Mouse (Mus musculus): ENCODE results near the gene Gm10097. TPM values are rescaled to one million over a fixed set of nuclear protein-coding genes. Genes with fewer than 3 reads are reported as not detected.

Gm10097 gene
- 0.05 TPM in 1 of 2 replicates, not detected in the other for polyA plus RNA-seq (2016; fragmentation: Nextera tagmentation; extraction: Ambion mirVana)

DNA sequence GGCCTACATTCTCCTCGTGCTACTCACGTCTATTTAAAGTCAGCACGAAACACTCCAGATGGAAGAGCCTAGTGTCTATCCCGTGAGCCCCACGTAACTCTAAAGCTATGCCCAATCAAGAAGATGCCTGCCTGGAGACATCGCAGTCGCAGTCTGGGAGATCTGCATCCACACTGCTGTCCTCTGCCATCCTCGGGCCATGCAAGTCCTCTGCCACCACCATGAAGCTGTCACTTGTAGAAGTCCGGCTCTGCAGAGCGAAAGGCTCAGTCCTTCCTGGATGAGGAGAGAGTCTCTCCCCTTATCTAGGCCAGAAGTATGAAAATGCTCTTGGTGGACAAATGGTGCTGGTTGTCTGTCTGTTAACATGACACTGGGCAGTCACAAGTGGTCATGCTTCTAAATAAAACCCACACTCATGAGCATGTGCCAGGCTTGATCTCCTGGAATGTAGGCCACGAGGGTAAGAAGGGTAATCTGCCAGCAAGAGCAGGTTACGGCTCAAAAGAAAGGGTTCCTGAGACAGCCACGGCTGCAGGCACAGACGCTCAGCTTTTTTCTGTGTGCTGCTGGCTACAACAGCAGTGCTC is at the start of gene Gm10097:
TSS of gene Gm10097 (plus strand) at position 517 of the 590 bp plus-strand sequence.
- DNase-seq (ENCODE audit: low spot score): no peak
- H3K27me3 ChIP-seq (replicated peaks; ENCODE audit: low read depth, poor library complexity, severe bottlenecking): no peaks in the 10 kb centered on the region
- no peak within 1 kb of the TSS for H3K4me3 ChIP-seq
- no peak within 1 kb of the TSS for H3K27ac ChIP-seq (replicated peaks)
- H3K4me1 ChIP-seq: peaks cover 16% of the 10 kb centered on the region
- no peaks in the 10 kb centered on the region for H3K36me3 ChIP-seq (replicated peaks)
- WGBS: 84% methylated on average over 14 of the region's 14 CpGs
- H3K9me3 ChIP-seq: no peaks in the 10 kb centered on the region

DNA sequence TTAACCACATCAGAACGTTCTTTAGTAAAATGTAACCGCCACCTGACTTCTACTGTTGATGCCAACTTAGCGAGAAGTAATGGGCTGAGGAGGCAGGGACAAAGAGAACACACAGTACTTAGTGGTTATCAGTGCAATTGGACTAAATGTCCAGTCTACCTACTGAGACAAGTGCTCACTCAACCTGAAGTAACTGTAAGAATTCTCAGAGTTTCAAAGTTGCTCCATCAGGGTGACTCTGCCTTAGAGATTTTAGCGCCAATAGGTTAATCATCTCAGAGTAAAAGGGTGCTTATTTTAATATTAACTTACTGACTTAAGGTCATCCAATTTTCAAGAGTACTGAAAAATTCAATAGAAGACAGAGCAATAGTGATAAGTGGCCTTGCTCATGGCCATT is 43.1 kb upstream of the Gm10097 start:
- Histone ChIP-seq H3K36me3 (replicated peaks) (no peaks in the 10 kb centered on the region), H3K27ac (replicated peaks) (no peak overlapping the region), H3K9me3 (no peaks in the 10 kb centered on the region), H3K4me1 (no peaks in the 10 kb centered on the region), H3K4me3 (no peak overlapping the region), H3K27me3 (replicated peaks; ENCODE audit: low read depth, poor library complexity, severe bottlenecking) (no peaks in the 10 kb centered on the region)
- DNase-seq (ENCODE audit: low spot score): no peak
- WGBS: 91% methylated on average over 4 of the region's 4 CpGs

DNA sequence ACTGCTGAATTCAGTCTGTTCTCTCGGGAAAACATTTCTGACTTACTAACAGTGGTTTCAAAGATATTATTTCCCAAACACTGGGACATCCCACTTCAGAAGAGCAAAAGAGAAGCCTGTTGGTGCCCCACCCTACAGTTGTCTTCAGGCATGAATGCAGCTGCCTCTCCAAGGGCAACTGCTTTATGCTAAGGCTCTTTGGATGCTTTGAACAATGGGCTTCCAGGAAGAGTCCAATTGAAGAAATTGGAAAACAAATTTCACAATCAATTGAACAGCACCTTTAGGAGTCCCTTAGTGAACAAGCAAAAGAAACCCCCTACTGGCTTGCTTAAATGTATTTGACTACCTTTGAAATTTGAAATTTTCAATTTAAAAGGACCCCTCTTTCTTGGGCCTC is 41.8 kb upstream of the Gm10097 start:
- Histone ChIP-seq H3K27ac (replicated peaks) (no peak overlapping the region), H3K27me3 (replicated peaks; ENCODE audit: low read depth, poor library complexity, severe bottlenecking) (no peaks in the 10 kb centered on the region), H3K4me3 (no peak overlapping the region), H3K9me3 (no peaks in the 10 kb centered on the region), H3K4me1 (no peaks in the 10 kb centered on the region), H3K36me3 (replicated peaks) (no peaks in the 10 kb centered on the region)
- DNase-seq (ENCODE audit: low spot score): no peak
- 78% methylated on average over 1 of the region's 1 CpGs for WGBS

DNA sequence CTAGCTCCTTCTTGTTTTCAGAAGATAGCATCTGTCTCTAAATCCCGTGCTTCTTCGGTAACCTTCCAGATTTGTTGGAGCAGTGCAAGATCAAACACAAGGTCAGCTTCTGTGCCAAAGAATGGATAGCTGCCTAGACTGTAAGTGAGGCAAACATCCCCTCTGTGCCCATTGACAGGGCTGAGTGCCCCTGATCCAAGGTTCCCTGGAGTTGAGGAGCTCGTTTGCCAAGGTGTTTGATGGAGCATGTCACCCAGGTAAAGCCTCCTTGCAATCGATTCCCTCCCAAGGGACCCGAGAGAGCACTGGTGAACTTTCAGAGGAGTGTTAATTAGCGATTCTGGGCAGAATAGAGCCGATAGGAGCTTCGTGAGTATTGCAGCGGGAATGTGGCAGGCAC is 40.7 kb upstream of the Gm10097 start:
- no peak for DNase-seq (ENCODE audit: low spot score)
- no peaks in the 10 kb centered on the region for H3K9me3 ChIP-seq
- H3K36me3 ChIP-seq (replicated peaks): no peaks in the 10 kb centered on the region; the same call in 1 of the 2 replicates
- no peaks in the 10 kb centered on the region for H3K27me3 ChIP-seq (replicated peaks; ENCODE audit: low read depth, poor library complexity, severe bottlenecking)
- H3K4me1 ChIP-seq: no peaks in the 10 kb centered on the region
- H3K27ac ChIP-seq (replicated peaks): no peak overlapping the region
- no peak overlapping the region for H3K4me3 ChIP-seq
- WGBS: 83% methylated on average over 9 of the region's 9 CpGs

DNA sequence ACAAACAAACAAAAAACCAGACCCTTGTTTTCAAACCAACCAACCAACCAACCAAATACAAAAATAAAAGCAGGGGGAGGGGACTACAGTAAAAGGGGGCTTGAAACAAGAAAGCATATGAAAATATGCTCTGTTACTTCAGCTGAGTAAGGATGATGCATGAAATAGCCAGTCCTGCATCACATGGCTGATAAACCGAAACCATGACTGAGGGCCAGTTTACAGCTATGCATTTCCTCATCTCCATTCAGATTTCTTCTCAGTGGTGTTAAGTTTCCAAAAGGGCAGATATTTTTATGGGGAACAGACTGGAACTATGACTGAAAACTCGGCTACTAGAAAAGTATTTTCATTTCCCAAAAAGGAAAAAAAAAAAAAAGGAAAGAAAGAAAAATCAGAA is 39.8 kb upstream of the Gm10097 start:
- no peaks in the 10 kb centered on the region; the same call in 1 of the 2 replicates for H3K36me3 ChIP-seq (replicated peaks)
- no peaks in the 10 kb centered on the region for H3K9me3 ChIP-seq
- H3K27me3 ChIP-seq (replicated peaks; ENCODE audit: low read depth, poor library complexity, severe bottlenecking): no peaks in the 10 kb centered on the region
- no peak overlapping the region for H3K27ac ChIP-seq (replicated peaks)
- DNase-seq (ENCODE audit: low spot score): no peak
- 77% methylated on average over 2 of the region's 2 CpGs for WGBS
- H3K4me3 ChIP-seq: no peak overlapping the region
- no peaks in the 10 kb centered on the region for H3K4me1 ChIP-seq

DNA sequence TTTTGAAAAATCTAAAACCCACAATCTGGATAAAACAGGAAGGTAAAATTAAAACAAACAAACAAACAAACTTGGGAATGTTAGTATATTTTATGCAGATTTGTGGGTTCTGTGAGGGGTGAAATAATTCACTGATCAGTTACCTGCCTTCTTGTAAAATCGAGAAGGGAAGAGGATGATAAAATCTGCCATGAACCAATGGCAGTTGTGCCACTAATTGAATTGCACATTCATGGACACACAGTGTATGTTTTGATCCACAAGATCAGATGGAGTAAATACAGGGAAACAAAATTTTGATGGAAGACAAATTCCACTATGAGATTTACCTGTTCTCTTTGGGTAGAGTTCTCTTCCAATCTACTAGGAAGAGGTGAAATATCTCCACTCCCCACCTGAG is 39.1 kb upstream of the Gm10097 start:
- Histone ChIP-seq H3K27ac (replicated peaks) (no peak overlapping the region), H3K36me3 (replicated peaks) (no peaks in the 10 kb centered on the region; the same call in 1 of the 2 replicates), H3K4me3 (no peak overlapping the region), H3K9me3 (no peaks in the 10 kb centered on the region), H3K4me1 (no peaks in the 10 kb centered on the region), H3K27me3 (replicated peaks; ENCODE audit: low read depth, poor library complexity, severe bottlenecking) (no peaks in the 10 kb centered on the region)
- 84% methylated on average over 1 of the region's 1 CpGs for WGBS
- no peak for DNase-seq (ENCODE audit: low spot score)

DNA sequence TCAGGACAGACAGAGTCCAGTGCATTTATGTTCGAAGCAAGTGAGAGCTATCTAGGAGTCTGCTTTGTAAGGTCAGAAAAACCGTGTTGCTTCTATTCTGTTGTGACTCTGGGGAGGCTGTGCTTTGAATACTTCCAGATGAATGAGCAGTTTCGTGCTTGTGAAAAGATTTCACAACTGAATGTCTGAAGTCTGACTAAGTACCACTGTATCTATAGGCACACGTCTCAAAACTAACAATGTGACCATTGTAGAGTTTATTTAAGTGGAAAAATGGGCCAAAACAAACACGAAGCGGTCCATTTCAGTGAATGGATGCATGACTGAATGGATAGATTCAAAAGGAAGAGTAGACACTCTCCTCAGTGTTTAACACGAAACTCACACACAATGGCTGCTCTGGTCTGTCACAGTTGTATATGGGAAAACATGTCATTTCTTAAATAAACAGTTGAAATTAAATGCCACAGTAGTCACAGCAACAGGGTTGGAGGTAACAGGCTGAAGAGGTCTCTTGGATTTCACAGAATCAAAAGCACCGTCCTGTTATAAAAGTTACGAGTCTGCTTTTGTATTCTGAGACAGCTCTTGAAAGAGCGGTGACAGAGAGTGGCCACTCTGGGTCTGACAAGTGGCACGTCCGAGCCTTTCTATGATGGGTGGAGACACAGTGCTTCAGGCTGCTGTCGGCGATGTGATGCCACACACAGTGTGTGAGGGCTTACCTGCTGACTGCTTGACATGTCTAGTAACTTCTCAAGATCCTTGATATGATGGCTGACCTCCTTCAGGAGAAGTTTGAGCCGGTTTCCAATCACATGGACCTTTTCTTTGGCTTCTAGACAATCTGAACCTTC is 36.6 kb upstream of the Gm10097 start:
- no peak for DNase-seq (ENCODE audit: low spot score)
- Histone ChIP-seq H3K4me1 (no peaks in the 10 kb centered on the region), H3K27me3 (replicated peaks; ENCODE audit: low read depth, poor library complexity, severe bottlenecking) (no peaks in the 10 kb centered on the region), H3K9me3 (no peaks in the 10 kb centered on the region), H3K4me3 (no peak overlapping the region), H3K36me3 (replicated peaks) (no peaks in the 10 kb centered on the region; the same call in 1 of the 2 replicates), H3K27ac (replicated peaks) (no peak overlapping the region)
- WGBS: 68% methylated on average over 15 of the region's 15 CpGs

DNA sequence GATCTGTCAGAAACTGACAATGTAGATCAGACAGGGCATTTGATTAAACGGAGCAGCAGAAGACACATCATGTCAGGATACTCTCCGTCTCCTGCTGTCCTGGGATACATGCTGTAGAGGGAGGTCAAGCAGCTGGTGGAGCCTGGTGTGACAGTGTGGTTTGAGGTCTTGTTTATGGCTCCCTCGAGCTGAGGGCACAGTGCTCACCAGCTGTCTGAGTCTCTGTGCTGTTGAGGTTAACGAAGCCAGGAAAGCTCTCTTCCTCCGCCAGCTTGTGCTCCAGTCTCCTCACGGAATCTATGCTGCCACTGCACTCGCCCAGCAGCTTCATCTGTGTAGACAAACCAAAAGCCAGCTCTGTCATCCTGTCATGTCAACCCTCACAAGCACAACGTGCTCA is 27.7 kb upstream of the Gm10097 start:
- no peak for DNase-seq (ENCODE audit: low spot score)
- Histone ChIP-seq H3K27ac (replicated peaks) (no peak overlapping the region), H3K27me3 (replicated peaks; ENCODE audit: low read depth, poor library complexity, severe bottlenecking) (no peaks in the 10 kb centered on the region), H3K4me1 (no peaks in the 10 kb centered on the region), H3K4me3 (no peak overlapping the region), H3K36me3 (replicated peaks) (no peaks in the 10 kb centered on the region), H3K9me3 (no peaks in the 10 kb centered on the region)
- WGBS: 82% methylated on average over 8 of the region's 8 CpGs

DNA sequence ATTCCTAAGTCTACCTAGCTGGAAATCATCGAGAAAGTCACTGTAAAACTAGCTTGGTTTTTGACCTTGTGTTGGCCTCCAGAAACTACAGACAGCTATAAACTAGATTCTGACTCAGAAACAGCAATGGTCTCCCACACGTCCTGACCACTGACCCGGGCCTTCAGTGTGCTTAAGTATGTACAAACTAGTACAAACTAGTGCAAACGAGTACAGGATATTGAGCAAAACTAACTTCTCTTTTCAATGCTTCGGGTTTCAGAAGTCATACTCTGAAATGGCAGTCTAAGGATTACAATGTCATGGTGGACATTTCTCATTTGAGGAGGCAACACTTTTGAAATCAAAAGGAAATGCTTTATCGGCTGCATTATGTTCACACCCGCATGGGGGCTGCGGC is 24.5 kb upstream of the Gm10097 start:
- H3K27ac ChIP-seq (replicated peaks): no peak overlapping the region
- no peaks in the 10 kb centered on the region for H3K9me3 ChIP-seq
- no peaks in the 10 kb centered on the region for H3K27me3 ChIP-seq (replicated peaks; ENCODE audit: low read depth, poor library complexity, severe bottlenecking)
- 90% methylated on average over 8 of the region's 8 CpGs for WGBS
- DNase-seq (ENCODE audit: low spot score): no peak
- H3K36me3 ChIP-seq (replicated peaks): 0 out of 2 replicates have a peak, but pooled peaks cover 5% of the 10 kb centered on the region
- H3K4me1 ChIP-seq: no peaks in the 10 kb centered on the region
- H3K4me3 ChIP-seq: no peak overlapping the region

DNA sequence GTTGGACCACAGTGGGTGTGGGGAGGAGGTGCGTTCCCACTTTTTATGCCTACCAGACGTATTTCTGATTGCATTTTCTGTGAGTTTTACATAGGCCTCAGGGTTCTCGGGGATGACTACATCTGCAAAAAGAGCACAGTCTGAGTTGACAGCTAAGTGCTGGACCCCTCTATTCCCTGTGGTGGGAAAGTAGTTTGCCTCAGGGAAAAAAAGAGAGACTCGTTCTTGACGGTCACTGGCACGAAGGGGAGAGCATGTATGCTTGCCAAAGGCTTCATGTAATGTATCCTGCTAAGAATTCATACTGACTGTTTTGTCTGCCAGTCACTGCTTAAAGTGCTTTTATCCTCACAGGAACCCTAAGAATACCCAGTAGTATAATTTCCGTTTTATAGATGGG is 23.8 kb upstream of the Gm10097 start:
- no peak for DNase-seq (ENCODE audit: low spot score)
- 0 out of 2 replicates have a peak, but pooled peaks cover 5% of the 10 kb centered on the region for H3K36me3 ChIP-seq (replicated peaks)

DNA sequence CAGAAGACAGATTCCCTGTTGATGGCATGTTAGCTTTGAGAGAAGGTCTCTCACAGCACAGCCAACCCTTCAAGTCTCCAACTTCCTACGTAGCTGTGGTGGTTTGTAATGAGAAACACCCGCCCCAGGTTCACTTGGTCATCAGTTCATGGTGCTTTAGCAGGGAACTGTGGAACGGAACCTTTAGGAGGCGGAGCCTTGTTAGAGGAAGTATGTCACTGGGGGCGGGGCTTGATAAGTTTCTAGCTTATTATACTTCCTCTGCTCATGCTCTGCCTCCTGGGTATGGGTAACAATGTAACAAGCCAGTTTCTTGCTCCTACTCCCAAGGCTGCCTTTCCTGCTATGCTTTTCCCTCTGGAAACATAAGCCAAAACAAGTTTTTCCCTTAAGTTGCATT is 23.3 kb upstream of the Gm10097 start:
- Histone ChIP-seq H3K27ac (replicated peaks) (no peak overlapping the region), H3K4me1 (no peaks in the 10 kb centered on the region), H3K36me3 (replicated peaks) (0 out of 2 replicates have a peak, but pooled peaks cover 5% of the 10 kb centered on the region), H3K4me3 (no peak overlapping the region), H3K27me3 (replicated peaks; ENCODE audit: low read depth, poor library complexity, severe bottlenecking) (no peaks in the 10 kb centered on the region), H3K9me3 (no peaks in the 10 kb centered on the region)
- DNase-seq (ENCODE audit: low spot score): no peak
- 92% methylated on average over 5 of the region's 5 CpGs for WGBS

More for the DNA sequence above, 23.8 kb upstream of the Gm10097 start:
- Histone ChIP-seq H3K27ac (replicated peaks) (no peak overlapping the region), H3K9me3 (no peaks in the 10 kb centered on the region), H3K4me1 (no peaks in the 10 kb centered on the region), H3K27me3 (replicated peaks; ENCODE audit: low read depth, poor library complexity, severe bottlenecking) (no peaks in the 10 kb centered on the region), H3K4me3 (no peak overlapping the region)
- WGBS: 88% methylated on average over 7 of the region's 7 CpGs

DNA sequence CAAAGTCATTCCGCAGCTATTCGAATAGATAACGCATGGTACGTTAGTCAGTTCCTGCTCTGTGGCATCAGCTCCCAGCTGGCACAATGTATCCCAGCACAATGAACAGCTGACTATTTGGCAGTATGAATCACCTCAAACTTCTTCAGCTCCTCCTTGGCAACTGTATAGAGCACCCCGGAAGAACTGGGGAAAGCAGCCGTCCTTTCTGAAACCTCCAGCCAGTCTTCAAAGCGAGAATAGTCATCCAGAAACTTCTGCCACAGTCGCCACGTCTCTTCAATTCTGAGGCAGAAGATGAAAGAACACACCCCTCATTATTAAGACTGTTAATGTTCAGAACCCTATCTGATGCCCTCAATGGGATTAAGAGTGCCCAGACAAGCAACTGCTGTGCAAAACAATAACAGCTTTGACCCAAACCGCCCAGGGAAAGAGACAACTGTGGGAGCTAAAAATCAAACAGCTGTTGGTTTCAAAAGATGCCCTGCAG is 12.7 kb upstream of the Gm10097 start:
- H3K4me3 ChIP-seq: no peak overlapping the region
- no peaks in the 10 kb centered on the region for H3K4me1 ChIP-seq
- no peaks in the 10 kb centered on the region for H3K9me3 ChIP-seq
- no peak overlapping the region for H3K27ac ChIP-seq (replicated peaks)
- no peaks in the 10 kb centered on the region for H3K27me3 ChIP-seq (replicated peaks; ENCODE audit: low read depth, poor library complexity, severe bottlenecking)
- H3K36me3 ChIP-seq (replicated peaks): no peaks in the 10 kb centered on the region
- WGBS: 65% methylated on average over 10 of the region's 10 CpGs
- DNase-seq (ENCODE audit: low spot score): no peak

DNA sequence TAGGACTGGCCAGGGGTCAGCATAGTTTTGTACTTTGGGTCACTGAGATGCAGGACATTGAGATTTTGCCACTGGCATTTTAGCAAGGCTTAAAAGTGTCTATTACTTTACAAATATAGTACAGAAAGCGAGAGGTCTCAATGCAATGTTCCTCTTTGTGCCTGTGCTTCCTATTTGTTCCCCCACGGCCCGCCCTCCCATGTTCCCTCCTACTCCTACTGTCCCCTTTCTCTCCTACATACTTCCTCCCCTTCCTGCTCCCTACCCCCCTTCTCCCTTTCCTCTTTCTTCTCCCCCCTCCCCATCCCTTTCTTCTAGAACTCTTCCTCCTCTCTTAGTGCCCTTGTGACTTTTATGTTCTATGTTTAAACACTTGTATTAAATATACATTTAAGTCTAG is 12.1 kb upstream of the Gm10097 start:
- Histone ChIP-seq H3K9me3 (no peaks in the 10 kb centered on the region), H3K4me1 (no peaks in the 10 kb centered on the region), H3K27ac (replicated peaks) (no peak overlapping the region), H3K36me3 (replicated peaks) (no peaks in the 10 kb centered on the region), H3K27me3 (replicated peaks; ENCODE audit: low read depth, poor library complexity, severe bottlenecking) (no peaks in the 10 kb centered on the region), H3K4me3 (no peak overlapping the region)
- WGBS: 65% methylated on average over 3 of the region's 3 CpGs
- no peak for DNase-seq (ENCODE audit: low spot score)
